Comparison of ENCODE assay signal across 28 mouse cellular contexts in genomic region chr12:95522052-95522451, GRCm38 (mm10).
"Had no signal": no experiment of that assay in that cellular context is flagged by ENCODE, and none has a peak within 500 bp of the region (broad histone marks: within the 10 kb centered on the region; RNA-seq: fewer than 3 reads in every experiment).

No protein-coding gene starts in this region.

- H3K9ac ChIP-seq: embryonic facial prominence, embryonic 12.5 days; embryonic facial prominence, embryonic 13.5 days; embryonic facial prominence, embryonic 15.5 days; forebrain, embryonic 12.5 days; forebrain, embryonic 13.5 days; forebrain, embryonic 15.5 days; forebrain, postnatal 0 days had no signal

- H3K9me3 ChIP-seq: embryonic facial prominence, embryonic 12.5 days; embryonic facial prominence, embryonic 13.5 days; embryonic facial prominence, embryonic 15.5 days; forebrain, embryonic 10.5 days; forebrain, embryonic 12.5 days; forebrain, embryonic 13.5 days; forebrain, embryonic 15.5 days had no signal

- ATAC-seq: forebrain, embryonic 13.5 days; forebrain, embryonic 14.5 days; forebrain, embryonic 15.5 days; forebrain, embryonic 16.5 days; forebrain, postnatal 0 days had no signal

- H3K4me2 ChIP-seq: embryonic facial prominence, embryonic 12.5 days; embryonic facial prominence, embryonic 13.5 days; embryonic facial prominence, embryonic 15.5 days; forebrain, embryonic 12.5 days; forebrain, embryonic 13.5 days; forebrain, embryonic 15.5 days had no signal

- H3K4me3 ChIP-seq: embryonic facial prominence, embryonic 12.5 days; embryonic facial prominence, embryonic 13.5 days; embryonic facial prominence, embryonic 15.5 days; erythroblast, embryonic 14.5 days; forebrain, embryonic 10.5 days; forebrain, embryonic 12.5 days; forebrain, embryonic 13.5 days; forebrain, embryonic 15.5 days; gastrocnemius, adult 2 months; heart, adult 2 months had no signal

- H3K36me3 ChIP-seq: embryonic facial prominence, embryonic 12.5 days; embryonic facial prominence, embryonic 13.5 days; embryonic facial prominence, embryonic 15.5 days; forebrain, embryonic 10.5 days; forebrain, embryonic 12.5 days; forebrain, embryonic 15.5 days had no signal

- DNase-seq: cerebellum, adult 2 months; cerebellum, adult 8-10 months; cerebellum, adult 9-10 months; cerebellum, adult 9-11 months; cerebellum, postnatal 10 days; cerebellum, postnatal 14 days; cerebellum, postnatal 25 days; cerebellum, postnatal 36 days; embryo, embryonic 11 days; forebrain, postnatal 0 days; gastrocnemius, adult 2 months; gastrocnemius, postnatal 10 days; gastrocnemius, postnatal 14 days; gastrocnemius, postnatal 25 days; gastrocnemius, postnatal 36 days; heart, adult 11 months; heart, adult 18-20 months; heart, adult 2 months had no signal

- H3K4me1 ChIP-seq: embryonic facial prominence, embryonic 12.5 days; embryonic facial prominence, embryonic 13.5 days; embryonic facial prominence, embryonic 15.5 days; forebrain, embryonic 12.5 days; forebrain, embryonic 15.5 days had no signal

- H3K27ac ChIP-seq: embryonic facial prominence, embryonic 12.5 days; embryonic facial prominence, embryonic 13.5 days; embryonic facial prominence, embryonic 15.5 days; forebrain, embryonic 10.5 days; forebrain, embryonic 12.5 days; forebrain, embryonic 13.5 days; forebrain, embryonic 15.5 days; gastrocnemius, adult 2 months; heart, adult 2 months had no signal

- H3K27me3 ChIP-seq: embryonic facial prominence, embryonic 12.5 days; embryonic facial prominence, embryonic 13.5 days; embryonic facial prominence, embryonic 15.5 days; forebrain, embryonic 12.5 days; forebrain, embryonic 13.5 days; forebrain, embryonic 15.5 days had no signal
